Mouse (Mus musculus): ENCODE measurements around the gene Cysltr2. TPM values are rescaled to one million over a fixed set of nuclear protein-coding genes. Genes with fewer than 3 reads are reported as not detected.

Gene Cysltr2
- not detected in 2 replicates for polyA plus RNA-seq (2014; fragmentation: Nextera tagmentation; extraction: Ambion mirVana)

- H3K36me3 ChIP-seq (replicated peaks; ENCODE audit: control insufficient read depth, insufficient read depth) = no peaks in the 10 kb centered on the region
- WGBS = 63% methylated on average over 6 of the region's 6 CpGs
- no peak within 1 kb of the TSS for H3K4me3 ChIP-seq (replicated peaks; ENCODE audit: low read length)
- no peaks in the 10 kb centered on the region for H3K9me3 ChIP-seq (ENCODE audit: control insufficient read depth, low read length)
- H3K4me1 ChIP-seq (replicated peaks; ENCODE audit: control insufficient read depth, insufficient read depth, low read length) = no peaks in the 10 kb centered on the region
- H3K4me2 ChIP-seq (replicated peaks) = no peak within 1 kb of the TSS
- DNase-seq (ENCODE audit: low spot score) (no peak), ATAC-seq (ENCODE audit: low FRiP score) (no peak)
- no peaks in the 10 kb centered on the region for H3K27me3 ChIP-seq (ENCODE audit: control insufficient read depth, insufficient read depth, low read length)
- H3K27ac ChIP-seq = no peak within 1 kb of the TSS
- no peak within 1 kb of the TSS for H3K9ac ChIP-seq
Observed at GRCm38 (mm10) chr14:73048937-73049336, at the start of gene Cysltr2. Cysltr2 (minus strand) TSS chr14:73049114.

- DNase-seq (ENCODE audit: low spot score) (no peak), ATAC-seq (ENCODE audit: low FRiP score) (no peak)
- no peaks in the 10 kb centered on the region for H3K4me1 ChIP-seq (replicated peaks; ENCODE audit: control insufficient read depth, insufficient read depth, low read length)
- 84% methylated on average over 13 of the region's 13 CpGs for WGBS
- no peak overlapping the region for H3K4me3 ChIP-seq (replicated peaks; ENCODE audit: low read length)
- H3K27me3 ChIP-seq (ENCODE audit: control insufficient read depth, insufficient read depth, low read length) = no peaks in the 10 kb centered on the region
- H3K9ac ChIP-seq = no peak overlapping the region
- H3K27ac ChIP-seq = no peak overlapping the region
- H3K4me2 ChIP-seq (replicated peaks) = no peak overlapping the region
- H3K9me3 ChIP-seq (ENCODE audit: control insufficient read depth, low read length) = no peaks in the 10 kb centered on the region
- H3K36me3 ChIP-seq (replicated peaks; ENCODE audit: control insufficient read depth, insufficient read depth) = no peaks in the 10 kb centered on the region
Observed at GRCm38 (mm10) chr14:73094802-73095550, 46.1 kb upstream of the Cysltr2 start.

DNA sequence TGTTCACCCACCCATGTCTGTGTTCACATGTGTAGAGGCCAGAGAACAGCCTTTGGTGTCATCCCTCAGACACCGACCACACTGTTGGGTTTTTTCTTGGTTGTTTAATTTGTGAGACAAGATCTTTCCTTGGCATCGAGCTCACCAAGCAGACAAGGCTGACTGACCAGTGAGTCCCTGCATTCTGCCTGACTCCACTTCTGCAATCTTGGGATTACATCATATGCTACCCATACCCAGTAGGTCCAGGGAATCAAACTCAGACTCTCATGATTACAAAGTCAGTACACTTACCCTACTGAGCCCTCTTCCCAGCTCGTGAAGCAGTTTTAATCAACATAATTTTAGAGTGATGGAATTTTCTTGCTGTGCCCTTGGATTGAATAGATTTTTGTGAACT, 44.0 kb upstream of the Cysltr2 start:
- WGBS = 93% methylated on average over 3 of the region's 3 CpGs
- Histone ChIP-seq H3K36me3 (replicated peaks; ENCODE audit: control insufficient read depth, insufficient read depth) (no peaks in the 10 kb centered on the region), H3K9me3 (ENCODE audit: control insufficient read depth, low read length) (no peaks in the 10 kb centered on the region), H3K27me3 (ENCODE audit: control insufficient read depth, insufficient read depth, low read length) (no peaks in the 10 kb centered on the region), H3K4me1 (replicated peaks; ENCODE audit: control insufficient read depth, insufficient read depth, low read length) (no peaks in the 10 kb centered on the region), H3K9ac (no peak overlapping the region), H3K4me2 (replicated peaks) (no peak overlapping the region), H3K27ac (no peak overlapping the region), H3K4me3 (replicated peaks; ENCODE audit: low read length) (no peak overlapping the region)
- no peak for DNase-seq (ENCODE audit: low spot score)
- ATAC-seq (ENCODE audit: low FRiP score) = no peak

- H3K36me3 ChIP-seq (replicated peaks; ENCODE audit: control insufficient read depth, insufficient read depth) = no peaks in the 10 kb centered on the region
- H3K9me3 ChIP-seq (ENCODE audit: control insufficient read depth, low read length) = no peaks in the 10 kb centered on the region
- no peak overlapping the region for H3K4me2 ChIP-seq (replicated peaks)
- no peak overlapping the region for H3K9ac ChIP-seq
- no peaks in the 10 kb centered on the region for H3K4me1 ChIP-seq (replicated peaks; ENCODE audit: control insufficient read depth, insufficient read depth, low read length)
- no peak overlapping the region for H3K4me3 ChIP-seq (replicated peaks; ENCODE audit: low read length)
- DNase-seq (ENCODE audit: low spot score) = no peak
- ATAC-seq (ENCODE audit: low FRiP score) = no peak
- 89% methylated on average over 1 of the region's 1 CpGs for WGBS
- no peaks in the 10 kb centered on the region for H3K27me3 ChIP-seq (ENCODE audit: control insufficient read depth, insufficient read depth, low read length)
- no peak overlapping the region for H3K27ac ChIP-seq
Observed at GRCm38 (mm10) chr14:73088224-73088623, 39.3 kb upstream of the Cysltr2 start.

DNA sequence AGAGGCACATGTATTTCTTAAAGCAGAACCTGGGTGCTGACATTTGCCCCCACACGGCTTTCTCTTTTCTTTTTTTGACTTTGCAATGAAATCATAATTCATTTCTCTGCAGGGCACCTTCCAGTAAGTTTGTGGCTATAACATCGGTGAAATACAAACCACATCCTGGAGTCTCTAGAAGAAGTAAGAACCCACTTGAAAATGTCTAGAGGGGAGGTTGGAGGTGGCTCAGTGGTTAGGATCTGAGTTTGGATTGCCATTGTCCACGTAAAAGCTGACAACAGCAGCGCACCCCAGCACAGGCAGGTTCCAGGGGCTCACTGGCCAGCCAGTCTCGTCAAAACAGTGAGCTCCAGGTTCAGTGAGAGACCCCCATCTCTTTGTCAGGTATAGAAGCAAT, 38.8 kb upstream of the Cysltr2 start:
- no peaks in the 10 kb centered on the region for H3K4me1 ChIP-seq (replicated peaks; ENCODE audit: control insufficient read depth, insufficient read depth, low read length)
- H3K36me3 ChIP-seq (replicated peaks; ENCODE audit: control insufficient read depth, insufficient read depth) = no peaks in the 10 kb centered on the region
- no peak overlapping the region for H3K4me3 ChIP-seq (replicated peaks; ENCODE audit: low read length)
- ATAC-seq (ENCODE audit: low FRiP score) (no peak), DNase-seq (ENCODE audit: low spot score) (no peak)
- WGBS = 87% methylated on average over 5 of the region's 5 CpGs
- H3K9me3 ChIP-seq (ENCODE audit: control insufficient read depth, low read length) = no peaks in the 10 kb centered on the region
- H3K9ac ChIP-seq = no peak overlapping the region
- no peaks in the 10 kb centered on the region for H3K27me3 ChIP-seq (ENCODE audit: control insufficient read depth, insufficient read depth, low read length)
- H3K4me2 ChIP-seq (replicated peaks) = no peak overlapping the region
- no peak overlapping the region for H3K27ac ChIP-seq

DNA sequence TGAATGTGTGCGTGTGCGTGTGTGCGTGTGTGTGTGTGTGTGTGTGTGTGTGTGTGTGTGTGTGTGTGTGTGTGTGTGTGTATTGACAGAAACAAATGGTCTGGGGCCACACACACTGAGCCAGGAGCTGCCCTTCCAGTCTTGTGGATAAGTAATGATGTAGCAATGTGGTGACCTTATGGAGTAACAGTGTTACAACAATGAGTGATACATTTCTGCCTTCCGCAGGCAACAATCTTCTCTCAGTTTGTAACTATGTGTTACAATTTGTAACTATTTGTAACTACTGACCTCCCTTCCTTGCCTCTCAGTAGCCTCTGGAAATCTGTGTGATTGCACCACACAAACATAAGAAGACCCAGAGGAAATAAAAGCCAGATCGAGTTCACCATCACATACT, 38.3 kb upstream of the Cysltr2 start:
- no peak overlapping the region for H3K27ac ChIP-seq
- H3K36me3 ChIP-seq (replicated peaks; ENCODE audit: control insufficient read depth, insufficient read depth) = no peaks in the 10 kb centered on the region
- H3K9ac ChIP-seq = no peak overlapping the region
- no peak overlapping the region for H3K4me3 ChIP-seq (replicated peaks; ENCODE audit: low read length)
- WGBS = 97% methylated on average over 5 of the region's 5 CpGs
- H3K4me1 ChIP-seq (replicated peaks; ENCODE audit: control insufficient read depth, insufficient read depth, low read length) = no peaks in the 10 kb centered on the region
- ATAC-seq (ENCODE audit: low FRiP score) (no peak), DNase-seq (ENCODE audit: low spot score) (no peak)
- H3K27me3 ChIP-seq (ENCODE audit: control insufficient read depth, insufficient read depth, low read length) = no peaks in the 10 kb centered on the region
- H3K4me2 ChIP-seq (replicated peaks) = no peak overlapping the region
- H3K9me3 ChIP-seq (ENCODE audit: control insufficient read depth, low read length) = no peaks in the 10 kb centered on the region

DNA sequence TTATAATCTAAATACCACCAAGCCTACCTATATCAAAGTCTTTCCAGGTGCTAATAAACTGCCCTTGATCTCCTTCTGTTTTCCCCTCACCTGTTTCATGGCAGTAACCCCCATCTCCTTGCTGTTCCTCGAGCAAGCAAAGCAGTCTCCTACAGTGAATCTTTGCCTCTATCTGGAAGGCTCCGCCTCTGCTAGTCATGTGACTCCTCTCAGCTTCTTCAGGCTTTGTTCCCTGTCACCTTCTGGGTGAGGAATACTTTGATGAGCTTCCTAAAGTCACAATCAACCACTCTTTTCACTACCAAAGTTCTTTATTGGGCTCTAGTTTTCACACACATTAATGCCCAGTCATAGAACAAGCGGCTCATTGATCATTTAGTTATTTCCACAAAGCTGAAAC, 37.5 kb upstream of the Cysltr2 start:
- no peaks in the 10 kb centered on the region for H3K4me1 ChIP-seq (replicated peaks; ENCODE audit: control insufficient read depth, insufficient read depth, low read length)
- H3K27ac ChIP-seq = no peak overlapping the region
- H3K9ac ChIP-seq = no peak overlapping the region
- H3K9me3 ChIP-seq (ENCODE audit: control insufficient read depth, low read length) = no peaks in the 10 kb centered on the region
- DNase-seq (ENCODE audit: low spot score) (no peak), ATAC-seq (ENCODE audit: low FRiP score) (no peak)
- 64% methylated on average over 3 of the region's 3 CpGs for WGBS
- H3K4me2 ChIP-seq (replicated peaks) = no peak overlapping the region
- no peak overlapping the region for H3K4me3 ChIP-seq (replicated peaks; ENCODE audit: low read length)
- H3K27me3 ChIP-seq (ENCODE audit: control insufficient read depth, insufficient read depth, low read length) = no peaks in the 10 kb centered on the region
- no peaks in the 10 kb centered on the region for H3K36me3 ChIP-seq (replicated peaks; ENCODE audit: control insufficient read depth, insufficient read depth)

- no peaks in the 10 kb centered on the region for H3K36me3 ChIP-seq (replicated peaks; ENCODE audit: control insufficient read depth, insufficient read depth)
- no peak overlapping the region for H3K9ac ChIP-seq
- no peak for DNase-seq (ENCODE audit: low spot score)
- H3K27ac ChIP-seq = no peak overlapping the region
- H3K4me1 ChIP-seq (replicated peaks; ENCODE audit: control insufficient read depth, insufficient read depth, low read length) = no peaks in the 10 kb centered on the region
- H3K4me3 ChIP-seq (replicated peaks; ENCODE audit: low read length) = no peak overlapping the region
- ATAC-seq (ENCODE audit: low FRiP score) = no peak
- H3K4me2 ChIP-seq (replicated peaks) = no peak overlapping the region
- no peaks in the 10 kb centered on the region for H3K9me3 ChIP-seq (ENCODE audit: control insufficient read depth, low read length)
- 93% methylated on average over 2 of the region's 2 CpGs for WGBS
- H3K27me3 ChIP-seq (ENCODE audit: control insufficient read depth, insufficient read depth, low read length) = no peaks in the 10 kb centered on the region
Observed at GRCm38 (mm10) chr14:73083563-73083962, 34.6 kb upstream of the Cysltr2 start.

- 59% methylated on average over 7 of the region's 7 CpGs for WGBS
- DNase-seq (ENCODE audit: low spot score) (no peak), ATAC-seq (ENCODE audit: low FRiP score) (no peak)
- Histone ChIP-seq H3K4me3 (replicated peaks; ENCODE audit: low read length) (no peak overlapping the region), H3K4me1 (replicated peaks; ENCODE audit: control insufficient read depth, insufficient read depth, low read length) (no peaks in the 10 kb centered on the region), H3K9me3 (ENCODE audit: control insufficient read depth, low read length) (no peaks in the 10 kb centered on the region), H3K27ac (no peak overlapping the region), H3K9ac (no peak overlapping the region), H3K27me3 (ENCODE audit: control insufficient read depth, insufficient read depth, low read length) (no peaks in the 10 kb centered on the region), H3K36me3 (replicated peaks; ENCODE audit: control insufficient read depth, insufficient read depth) (no peaks in the 10 kb centered on the region), H3K4me2 (replicated peaks) (no peak overlapping the region)
Observed at GRCm38 (mm10) chr14:73064460-73064859, 15.5 kb upstream of the Cysltr2 start.

GRCm38 (mm10) chr14:73058755-73059154, 9.8 kb upstream of the Cysltr2 start:
- no peaks in the 10 kb centered on the region for H3K36me3 ChIP-seq (replicated peaks; ENCODE audit: control insufficient read depth, insufficient read depth)
- H3K9ac ChIP-seq = no peak overlapping the region
- ATAC-seq (ENCODE audit: low FRiP score) (no peak), DNase-seq (ENCODE audit: low spot score) (no peak)
- no peaks in the 10 kb centered on the region for H3K9me3 ChIP-seq (ENCODE audit: control insufficient read depth, low read length)
- WGBS = 92% methylated on average over 2 of the region's 2 CpGs
- no peak overlapping the region for H3K27ac ChIP-seq
- H3K27me3 ChIP-seq (ENCODE audit: control insufficient read depth, insufficient read depth, low read length) = no peaks in the 10 kb centered on the region
- H3K4me2 ChIP-seq (replicated peaks) = no peak overlapping the region
- H3K4me3 ChIP-seq (replicated peaks; ENCODE audit: low read length) = no peak overlapping the region
- no peaks in the 10 kb centered on the region for H3K4me1 ChIP-seq (replicated peaks; ENCODE audit: control insufficient read depth, insufficient read depth, low read length)

All from hindbrain, embryonic 14.5 days (tissue).